Mouse (Mus musculus): ENCODE data around the gene Vegfb.

DNA sequence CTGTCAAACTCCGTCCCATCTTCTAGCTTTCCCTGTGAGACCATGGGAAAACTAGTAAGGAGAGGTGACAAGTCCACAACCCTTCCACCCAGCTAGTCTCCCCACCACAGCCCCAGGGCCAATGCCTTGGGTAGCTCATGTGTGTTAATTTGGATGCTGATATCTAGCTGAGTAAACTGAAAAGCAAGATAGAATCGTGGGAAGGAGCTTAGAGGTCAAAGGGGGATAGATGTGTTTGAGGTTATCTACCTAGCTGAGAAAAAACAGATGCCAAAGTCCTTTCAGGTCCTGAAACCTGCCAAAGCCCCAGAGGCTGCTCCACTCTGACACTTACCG, 8.8 kb downstream of the Vegfb start:
- TF ChIP-seq CTCF (conservative IDR thresholded peaks at IDR 0.05; ENCODE audit: insufficient read depth, insufficient read length, low read depth, low read length) (no peak), POLR2A (IDR thresholded peaks at IDR 0.05; ENCODE audit: low read depth, low read length) (no peak)
